Mouse (Mus musculus) layer of hippocampus, adult 6 months (tissue): Measurements from ENCODE around the gene Gm2012. TPM values are rescaled to one million over a fixed set of nuclear protein-coding genes. Genes with fewer than 3 reads are reported as not detected.

Experiments
- long read RNA-seq, 2 experiments: library from polyadenylated mRNA; unstranded; transcript quantifications; one replicate each; pipeline ENCODE4 v2.0.0; 2019 to 2020
- microRNA-seq: library from miRNA; unstranded; fragments of <30 nt; microRNA quantifications from one replicate; pipeline ENCODE4 v1.2.0, GENCODE M21; 2020
- polyA plus RNA-seq: library from polyadenylated mRNA; unstranded; fragments of <200 nt; fragmentation: Nextera tagmentation; gene quantifications from 2 replicates; pipeline ENCODE4 v1.2.3, GENCODE M21; 2021

Gm2012 gene
- polyA plus RNA-seq, result not detected in 2 replicates
- long read RNA-seq, experiment 1, result 0 reads
- long read RNA-seq, experiment 2, result 0 reads

GRCm38 (mm10) chrX:26231255-26231654 is at the start of gene Gm2012:
Gene Gm2012 (minus strand): TSS chrX:26231355.

Small RNAs within 50 kb of the gene (microRNA-seq; reads per million reads assigned to microRNA genes)
- not detected for gene Gm26302

Other genes with a start within 250 kb of the Gm2012 start
- gene Gm5168, start 180.3 kb downstream of the Gm2012 start, polyA plus RNA-seq, result not detected in 2 replicates
- not detected in 2 replicates for gene Gm2030, start 78.7 kb upstream of the Gm2012 start, polyA plus RNA-seq